ENCODE assay signal across 8 mouse cellular contexts in the genomic region with DNA sequence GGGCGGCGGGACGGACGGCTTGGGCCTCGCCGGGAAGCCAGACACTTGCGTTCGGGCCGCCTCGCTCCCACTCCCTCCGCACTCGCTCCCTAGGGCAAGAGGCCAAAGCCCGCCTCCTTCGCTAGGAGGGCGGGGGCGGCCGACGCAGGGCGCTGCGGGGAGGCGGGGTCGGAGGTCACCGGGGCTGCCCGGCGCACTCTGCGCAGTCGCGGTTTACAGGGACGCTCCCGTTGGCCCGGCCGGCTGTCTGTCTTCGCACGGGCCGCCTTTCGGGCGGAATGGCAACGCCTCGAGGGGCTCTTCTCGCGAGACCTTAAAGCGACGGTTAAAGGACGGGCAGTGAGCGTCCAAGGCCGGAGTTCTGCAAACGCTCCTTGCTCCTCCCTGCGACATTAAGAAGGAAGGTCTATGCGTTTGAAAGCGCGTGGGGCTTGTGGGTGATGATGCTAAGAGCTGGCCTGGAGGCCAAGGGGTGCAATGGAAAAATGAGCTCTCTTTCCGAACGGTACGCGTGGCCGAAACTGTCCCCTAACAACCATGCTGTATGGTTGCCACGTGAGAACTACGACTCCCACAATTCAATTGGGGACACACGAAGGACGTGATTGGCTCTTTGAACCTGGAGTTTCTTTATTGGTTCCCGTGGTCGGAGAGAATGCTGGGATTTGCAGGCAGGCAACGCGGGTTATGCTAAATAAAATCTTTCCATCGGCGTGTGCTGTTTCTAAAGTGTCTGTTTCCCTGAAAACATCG. TPM values are rescaled to one million over a fixed set of nuclear protein-coding genes. Genes with fewer than 3 reads are reported as not detected.
DNase-seq lines count a peak whose midpoint lies in the region; ATAC-seq and TF ChIP-seq lines count a peak whose summit lies in the region.

Cand1 (minus strand) TSS at position 87 of the 753 bp plus-strand sequence.

- no peak for TF ChIP-seq CTCF in MEL (IDR thresholded peaks at IDR 0.05 in 2 of 3, conservative IDR thresholded peaks at IDR 0.05 in 1 of 3; ENCODE audit: control insufficient read depth in 1 of 3, insufficient read depth in 1 of 3, low read depth in 2 of 3, low read length in 3 of 3, poor library complexity in 1 of 3, severe bottlenecking in 1 of 3)
- no peak for TF ChIP-seq CTCF in cerebellum, adult 2 months (IDR thresholded peaks at IDR 0.05; ENCODE audit: borderline replicate concordance, insufficient read depth, low read depth, low read length)
- 0 out of 2 replicates have a peak, but pooled peaks have one; percentile 20 for TF ChIP-seq CTCF in forebrain, postnatal 0 days (IDR thresholded peaks at IDR 0.05; ENCODE audit: low read depth)

- H3K4me2 ChIP-seq in forebrain, postnatal 0 days (ENCODE audit: low read depth): peak within 1 kb of the TSS; percentile 73
- peak within 1 kb of the TSS; percentile 62 for H3K4me2 ChIP-seq in lung, embryonic 15.5 days

- peak; percentile 97 for DNase-seq in MEL (ENCODE audit: low read depth, low spot score)
- DNase-seq in cerebellum, adult 2 months: peak; percentile 99 to 100
- peak; percentile 99 for DNase-seq in forebrain, postnatal 0 days
- DNase-seq in heart, postnatal 4 days: peak; percentile 100
- DNase-seq in layer of hippocampus, adult 8-10 months (ENCODE audit: low spot score in 2 of 2): peak; percentile 97 to 99
- DNase-seq in ovary, adult 18-20 months (ENCODE audit: low spot score): peak; percentile 98
- DNase-seq in thymus, postnatal 0 days (ENCODE audit: low spot score): peak; percentile 98

- TF ChIP-seq POLR2A in MEL (IDR thresholded peaks at IDR 0.05; ENCODE audit: control insufficient read depth in 1 of 2, insufficient read depth in 1 of 2, low read depth in 1 of 2, low read length in 2 of 2, poor library complexity in 1 of 2): peak; percentile 62 to 96
- TF ChIP-seq POLR2A in cerebellum, adult 2 months (IDR thresholded peaks at IDR 0.05; ENCODE audit: borderline replicate concordance, insufficient read depth, low read length): peak; percentile 86

- H3K4me3 ChIP-seq in MEL (ENCODE audit: control insufficient read depth in 1 of 2, insufficient read depth in 1 of 2, low read depth in 2 of 2, low read length in 2 of 2): peak within 1 kb of the TSS; percentile 88 to 98
- peak within 1 kb of the TSS; percentile 82 for H3K4me3 ChIP-seq in cerebellum, adult 2 months (replicated peaks; ENCODE audit: insufficient read depth, low read depth, low read length)
- H3K4me3 ChIP-seq in forebrain, postnatal 0 days (ENCODE audit: low read depth, low read length): peak within 1 kb of the TSS; percentile 77
- peak within 1 kb of the TSS; percentile 95 for H3K4me3 ChIP-seq in lung, embryonic 15.5 days

- H3K9me3 ChIP-seq in MEL (replicated peaks; ENCODE audit: insufficient read depth, low read length): no peaks in the 10 kb centered on the region
- H3K9me3 ChIP-seq in forebrain, postnatal 0 days (ENCODE audit: low read length): no peaks in the 10 kb centered on the region
- H3K9me3 ChIP-seq in lung, embryonic 15.5 days: no peaks in the 10 kb centered on the region

- peak within 1 kb of the TSS; percentile 94 for H3K9ac ChIP-seq in MEL (ENCODE audit: control insufficient read depth, low read depth, low read length, poor library complexity, severe bottlenecking)
- peak within 1 kb of the TSS; percentile 96 for H3K9ac ChIP-seq in forebrain, postnatal 0 days
- peak within 1 kb of the TSS; percentile 91 for H3K9ac ChIP-seq in lung, embryonic 15.5 days

- no peaks in the 10 kb centered on the region for H3K27me3 ChIP-seq in MEL (ENCODE audit: control insufficient read depth in 1 of 2, insufficient read depth in 2 of 2, low read length in 2 of 2)
- H3K27me3 ChIP-seq in cerebellum, adult 2 months (ENCODE audit: control insufficient read depth, insufficient read depth, low read length): no peaks in the 10 kb centered on the region
- no peaks in the 10 kb centered on the region for H3K27me3 ChIP-seq in forebrain, postnatal 0 days (ENCODE audit: insufficient read depth, low read length)
- H3K27me3 ChIP-seq in lung, embryonic 15.5 days: no peaks in the 10 kb centered on the region

- WGBS in cerebellum, adult 2 months: under 1% methylated on average over 67 of the region's 67 CpGs
- 1% methylated on average over 65 of the region's 67 CpGs for WGBS in forebrain, postnatal 0 days
- WGBS in lung, embryonic 15.5 days: under 1% methylated on average over 57 of the region's 67 CpGs

- H3K79me2 ChIP-seq in MEL (ENCODE audit: control insufficient read depth, insufficient read depth, low read length, poor library complexity): peaks cover 38% of the 10 kb centered on the region

- no peak for TF ChIP-seq RAD21 in MEL (IDR thresholded peaks at IDR 0.05; ENCODE audit: low read depth, low read length)

- ATAC-seq in forebrain, postnatal 0 days: peak; percentile 98
- peak; percentile 98 for ATAC-seq in lung, embryonic 15.5 days (ENCODE audit: borderline replicate concordance, extremely low read depth, low FRiP score, low TSS enrichment)

- peaks cover 3 to 7% of the 10 kb centered on the region in 2 experiments; a peak in 2 of 4 replicates for H3K4me1 ChIP-seq in MEL (ENCODE audit: control insufficient read depth in 1 of 2, insufficient read depth in 2 of 2, low read length in 2 of 2)
- H3K4me1 ChIP-seq in cerebellum, adult 2 months (ENCODE audit: control insufficient read depth, insufficient read depth, low read length): peaks cover 6% of the 10 kb centered on the region; the same call in 1 of the 2 replicates
- peaks cover 15% of the 10 kb centered on the region for H3K4me1 ChIP-seq in forebrain, postnatal 0 days (ENCODE audit: insufficient read depth)
- peaks cover 12% of the 10 kb centered on the region for H3K4me1 ChIP-seq in lung, embryonic 15.5 days

- peaks cover 9 to 17% of the 10 kb centered on the region in 2 experiments for H3K36me3 ChIP-seq in MEL (ENCODE audit: control insufficient read depth in 1 of 2, insufficient read depth in 2 of 2, low read length in 2 of 2)
- no peaks in the 10 kb centered on the region for H3K36me3 ChIP-seq in forebrain, postnatal 0 days (ENCODE audit: insufficient read depth)
- peaks cover 9% of the 10 kb centered on the region for H3K36me3 ChIP-seq in lung, embryonic 15.5 days

- H3K27ac ChIP-seq in MEL (ENCODE audit: control insufficient read depth, low read depth, low read length): peak within 1 kb of the TSS; percentile 88
- H3K27ac ChIP-seq in cerebellum, adult 2 months (ENCODE audit: insufficient read depth, low read length): peak within 1 kb of the TSS; percentile 74
- peak within 1 kb of the TSS; percentile 93 for H3K27ac ChIP-seq in forebrain, postnatal 0 days (ENCODE audit: low read depth, low read length)
- H3K27ac ChIP-seq in lung, embryonic 15.5 days: peak within 1 kb of the TSS; percentile 96

- TF ChIP-seq EP300 in MEL (IDR thresholded peaks at IDR 0.05; ENCODE audit: low read depth in 1 of 2, low read length in 2 of 2): no peak; a peak in 1 of 4 replicates

TF ChIP-seq in MEL, 35 proteins besides CTCF, POLR2A, EP300 and RAD21 (continues in another document):
- TF ChIP-seq JUND (IDR thresholded peaks at IDR 0.05; ENCODE audit: low read depth, low read length) (no peak), POLR2AphosphoS2 (IDR thresholded peaks at IDR 0.05; ENCODE audit: low read length) (peak; percentile 93), POLR2AphosphoS5 (IDR thresholded peaks at IDR 0.05; ENCODE audit: borderline replicate concordance, low read depth, low read length) (peak; percentile 46; the same call in 1 of the 2 replicates), TAL1 (IDR thresholded peaks at IDR 0.05; ENCODE audit: low read length) (no peak), TBP (IDR thresholded peaks at IDR 0.05; ENCODE audit: low read depth, low read length) (peak; percentile 92), CHD2 (IDR thresholded peaks at IDR 0.05; ENCODE audit: low read length) (peak; percentile 93), SMC3 (IDR thresholded peaks at IDR 0.05; ENCODE audit: low read depth, low read length) (no peak), ELF1 (IDR thresholded peaks at IDR 0.05; ENCODE audit: low read depth, low read length) (no peak), NRF1 (IDR thresholded peaks at IDR 0.05; ENCODE audit: insufficient read depth, low read depth, low read length, poor library complexity, severe bottlenecking) (peak; percentile 88), E2F4 (IDR thresholded peaks at IDR 0.05; ENCODE audit: borderline replicate concordance, low read depth, low read length) (no peak; the same call in 1 of the 2 replicates), USF2 (IDR thresholded peaks at IDR 0.05; ENCODE audit: borderline replicate concordance in 1 of 2, insufficient read depth in 1 of 2, low read depth in 1 of 2, low read length in 2 of 2) (no peak), ZNF384 (IDR thresholded peaks at IDR 0.05; ENCODE audit: low read depth, low read length) (no peak), CHD1 (IDR thresholded peaks at IDR 0.05; ENCODE audit: low read depth, low read length) (0 out of 2 replicates have a peak, but pooled peaks have one; percentile 54), ZMIZ1 (IDR thresholded peaks at IDR 0.05; ENCODE audit: low read depth, low read length) (peak; percentile 84), MAX (IDR thresholded peaks at IDR 0.05; ENCODE audit: low read length) (peak; percentile 99), MEF2A (IDR thresholded peaks at IDR 0.05; ENCODE audit: extremely low read depth, insufficient replicate concordance, low read depth, low read length, poor library complexity, severe bottlenecking) (0 out of 2 replicates have a peak, but pooled peaks have one; percentile 28), SIN3A (IDR thresholded peaks at IDR 0.05; ENCODE audit: low read length) (peak; percentile 94), USF1 (IDR thresholded peaks at IDR 0.05; ENCODE audit: low read depth, low read length) (peak; percentile 66), MAFK (IDR thresholded peaks at IDR 0.05; ENCODE audit: borderline replicate concordance, low read depth, low read length) (no peak), MYC (IDR thresholded peaks at IDR 0.05; ENCODE audit: low read depth, low read length) (peak; percentile 100), BHLHE40 (IDR thresholded peaks at IDR 0.05; ENCODE audit: borderline replicate concordance, low read depth, low read length) (0 out of 2 replicates have a peak, but pooled peaks have one; percentile 50)

RNA-seq across cellular contexts. Expression of gene Cand1, which starts in this region (rescaled TPM):
- total RNA-seq in MEL (2012; rRNA removed): 59.4 and 66.9 TPM in 2 replicates
- polyA plus RNA-seq in MEL (2012; ENCODE audit: insufficient read depth in 1 of 2, insufficient read length in 2 of 2, low read depth in 1 of 2, low replicate concordance in 2 of 2, missing spikeins in 1 of 2): 100 to 1,000 TPM; 161 to 187 TPM
- polyA plus RNA-seq in cerebellum, adult 2 months (2012; rRNA removed): 35.8 and 38.8 TPM in 2 replicates
- total RNA-seq in forebrain, postnatal 0 days (2014; rRNA removed): 109 and 116 TPM in 2 replicates
- polyA plus RNA-seq in forebrain, postnatal 0 days (2015; fragmentation: Nextera tagmentation; extraction: Ambion mirVana): 22.9 and 28.6 TPM in 2 replicates
- total RNA-seq in heart, postnatal 4 days (2021): 10 to 100 TPM; 85.4 to 89.8 TPM
- total RNA-seq in layer of hippocampus, adult 8-10 months (2022): 100 to 1,000 TPM; 136 to 168 (median 148) TPM
- 56.3 and 64.0 TPM in 2 replicates for polyA plus RNA-seq in lung, embryonic 15.5 days (2015; fragmentation: Nextera tagmentation; extraction: Ambion mirVana)
- 28.6 and 35.7 TPM in 2 replicates for polyA plus RNA-seq in thymus, postnatal 0 days (2015; fragmentation: Nextera tagmentation; extraction: Ambion mirVana)

Comparison
In these comparisons a context has a peak if more than half of its experiments do, and no peak if none do; other contexts are left out.
1. Peak in every context shown above with its lines: DNase-seq, ATAC-seq, H3K4me3 ChIP-seq and H3K27ac ChIP-seq.